Mouse (Mus musculus) brain, adult 2 months (tissue): ENCODE results near the gene Agap1.

Source experiments
- DNase-seq: peaks from one replicate; pipeline ENCODE4 v3.0.0; 2011; ENCODE audit warnings: low read depth, low spot score

Gene Agap1

GRCm38 (mm10) chr1:89706862-89707261 is 252.3 kb downstream of the Agap1 start:
- no peak for DNase-seq

GRCm38 (mm10) chr1:89707756-89708480 is 253.3 kb downstream of the Agap1 start:
- no peak for DNase-seq

GRCm38 (mm10) chr1:89709824-89710223 is 255.2 kb downstream of the Agap1 start:
- no peak for DNase-seq

GRCm38 (mm10) chr1:89713681-89714080 is 259.1 kb downstream of the Agap1 start:
- no peak for DNase-seq

GRCm38 (mm10) chr1:89714165-89714980 is 259.8 kb downstream of the Agap1 start:
- DNase-seq = no peak

- DNase-seq = no peak
These were observed 261.6 kb downstream of the Agap1 start for GRCm38 (mm10) chr1:89716234-89716633.

- DNase-seq = no peak
These were observed 262.5 kb downstream of the Agap1 start for GRCm38 (mm10) chr1:89717100-89717499.

GRCm38 (mm10) chr1:89718782-89719403 is 264.3 kb downstream of the Agap1 start:
- no peak for DNase-seq

GRCm38 (mm10) chr1:89724141-89724540 is 269.5 kb downstream of the Agap1 start:
- DNase-seq = no peak

- DNase-seq = no peak
These were observed 269.9 kb downstream of the Agap1 start for GRCm38 (mm10) chr1:89724555-89724954.

GRCm38 (mm10) chr1:89724957-89725356 is 270.4 kb downstream of the Agap1 start:
- no peak for DNase-seq

- no peak for DNase-seq
These were observed 273.9 kb downstream of the Agap1 start for GRCm38 (mm10) chr1:89728481-89728880.

- peak; percentile 40 for DNase-seq
These were observed 276.1 kb downstream of the Agap1 start for GRCm38 (mm10) chr1:89730589-89731195.

GRCm38 (mm10) chr1:89734368-89734767 is 279.8 kb downstream of the Agap1 start:
- no peak for DNase-seq

GRCm38 (mm10) chr1:89735146-89735545 is 280.5 kb downstream of the Agap1 start:
- DNase-seq = no peak

- DNase-seq = no peak
These were observed 281.4 kb downstream of the Agap1 start for GRCm38 (mm10) chr1:89736021-89736420.

- no peak for DNase-seq
These were observed 284.6 kb downstream of the Agap1 start for GRCm38 (mm10) chr1:89739067-89739774.

- DNase-seq = no peak
These were observed 285.1 kb downstream of the Agap1 start for GRCm38 (mm10) chr1:89739775-89740099.

- DNase-seq = no peak
These were observed 287.8 kb downstream of the Agap1 start for GRCm38 (mm10) chr1:89742359-89742758.

- DNase-seq = no peak
These were observed 291.6 kb downstream of the Agap1 start for GRCm38 (mm10) chr1:89746171-89746570.

- no peak for DNase-seq
These were observed 295.1 kb downstream of the Agap1 start for GRCm38 (mm10) chr1:89749666-89750065.

- no peak for DNase-seq
These were observed 295.9 kb downstream of the Agap1 start for GRCm38 (mm10) chr1:89750495-89750894.
